Mouse (Mus musculus): ENCODE results near the gene Pak7. TPM values are rescaled to one million over a fixed set of nuclear protein-coding genes. Genes with fewer than 3 reads are reported as not detected.

Gene Pak7
- polyA plus RNA-seq, 1 experiment from 2014 or later, result not detected

GRCm38 (mm10) chr2:136231228-136231627, 156.5 kb downstream of the Pak7 start:
- Histone ChIP-seq H3K4me2 (ENCODE audit: low read depth, low read length) (no peak overlapping the region), H3K4me3 (ENCODE audit: low read depth, low read length) (no peak overlapping the region), H3K9ac (replicated peaks) (no peak overlapping the region), H3K36me3 (replicated peaks; ENCODE audit: insufficient read depth, low read length) (no peaks in the 10 kb centered on the region), H3K4me1 (ENCODE audit: insufficient read depth) (no peaks in the 10 kb centered on the region), H3K27me3 (ENCODE audit: insufficient read depth, low read length) (no peaks in the 10 kb centered on the region), H3K27ac (ENCODE audit: low read depth) (no peak overlapping the region), H3K9me3 (ENCODE audit: low read length) (no peaks in the 10 kb centered on the region)
- ATAC-seq (no peak), DNase-seq (no peak)
- 83% methylated on average over 8 of the region's 8 CpGs for WGBS (ENCODE audit: insufficient replicate concordance)
- TF ChIP-seq EP300 (IDR thresholded peaks at IDR 0.05; ENCODE audit: low read depth) (no peak), CTCF (IDR thresholded peaks at IDR 0.05; ENCODE audit: low read depth) (no peak)

- ATAC-seq (no peak), DNase-seq (no peak)
- Histone ChIP-seq H3K9ac (replicated peaks) (no peak overlapping the region), H3K4me3 (ENCODE audit: low read depth, low read length) (no peak overlapping the region), H3K4me2 (ENCODE audit: low read depth, low read length) (no peak overlapping the region), H3K36me3 (replicated peaks; ENCODE audit: insufficient read depth, low read length) (no peaks in the 10 kb centered on the region), H3K9me3 (ENCODE audit: low read length) (no peaks in the 10 kb centered on the region), H3K4me1 (ENCODE audit: insufficient read depth) (no peaks in the 10 kb centered on the region), H3K27me3 (ENCODE audit: insufficient read depth, low read length) (no peaks in the 10 kb centered on the region), H3K27ac (ENCODE audit: low read depth) (no peak overlapping the region)
- TF ChIP-seq CTCF (IDR thresholded peaks at IDR 0.05; ENCODE audit: low read depth) (no peak), EP300 (IDR thresholded peaks at IDR 0.05; ENCODE audit: low read depth) (no peak)
- WGBS (ENCODE audit: insufficient replicate concordance), result 57% methylated on average over 4 of the region's 4 CpGs
Measured at GRCm38 (mm10) chr2:136204034-136204433, 183.7 kb downstream of the Pak7 start.

- Histone ChIP-seq H3K9me3 (ENCODE audit: low read length) (no peaks in the 10 kb centered on the region), H3K27ac (ENCODE audit: low read depth) (no peak overlapping the region), H3K27me3 (ENCODE audit: insufficient read depth, low read length) (no peaks in the 10 kb centered on the region), H3K36me3 (replicated peaks; ENCODE audit: insufficient read depth, low read length) (no peaks in the 10 kb centered on the region), H3K4me3 (ENCODE audit: low read depth, low read length) (no peak overlapping the region), H3K4me1 (ENCODE audit: insufficient read depth) (no peaks in the 10 kb centered on the region), H3K4me2 (ENCODE audit: low read depth, low read length) (no peak overlapping the region), H3K9ac (replicated peaks) (no peak overlapping the region)
- ATAC-seq (no peak), DNase-seq (no peak)
- WGBS (ENCODE audit: insufficient replicate concordance), result 68% methylated on average over 3 of the region's 3 CpGs
- TF ChIP-seq CTCF (IDR thresholded peaks at IDR 0.05; ENCODE audit: low read depth) (no peak), EP300 (IDR thresholded peaks at IDR 0.05; ENCODE audit: low read depth) (no peak)
Measured at GRCm38 (mm10) chr2:136175030-136175429, 212.7 kb downstream of the Pak7 start.

GRCm38 (mm10) chr2:136150752-136151151, 237.0 kb downstream of the Pak7 start:
- Histone ChIP-seq H3K4me2 (ENCODE audit: low read depth, low read length) (no peak overlapping the region), H3K27me3 (ENCODE audit: insufficient read depth, low read length) (no peaks in the 10 kb centered on the region), H3K9me3 (ENCODE audit: low read length) (no peaks in the 10 kb centered on the region), H3K4me1 (ENCODE audit: insufficient read depth) (no peaks in the 10 kb centered on the region), H3K9ac (replicated peaks) (no peak overlapping the region), H3K36me3 (replicated peaks; ENCODE audit: insufficient read depth, low read length) (no peaks in the 10 kb centered on the region), H3K27ac (ENCODE audit: low read depth) (no peak overlapping the region), H3K4me3 (ENCODE audit: low read depth, low read length) (no peak overlapping the region)
- ATAC-seq, result no peak
- no peak for TF ChIP-seq CTCF (IDR thresholded peaks at IDR 0.05; ENCODE audit: low read depth)
- no peak for TF ChIP-seq EP300 (IDR thresholded peaks at IDR 0.05; ENCODE audit: low read depth)
- DNase-seq, result no peak
- WGBS (ENCODE audit: insufficient replicate concordance), result 72% methylated on average over 7 of the region's 7 CpGs

- peak; percentile 60 for TF ChIP-seq CTCF (IDR thresholded peaks at IDR 0.05; ENCODE audit: low read depth)
- TF ChIP-seq EP300 (IDR thresholded peaks at IDR 0.05; ENCODE audit: low read depth), result no peak
- DNase-seq, result no peak
- no peak overlapping the region for H3K27ac ChIP-seq (ENCODE audit: low read depth)
- H3K4me2 ChIP-seq (ENCODE audit: low read depth, low read length), result no peak overlapping the region
- no peak overlapping the region for H3K9ac ChIP-seq (replicated peaks)
- no peaks in the 10 kb centered on the region for H3K36me3 ChIP-seq (replicated peaks; ENCODE audit: insufficient read depth, low read length)
- H3K4me3 ChIP-seq (ENCODE audit: low read depth, low read length), result no peak overlapping the region
- ATAC-seq, result no peak
- no peaks in the 10 kb centered on the region for H3K4me1 ChIP-seq (ENCODE audit: insufficient read depth)
- 35% methylated on average over 4 of the region's 4 CpGs for WGBS (ENCODE audit: insufficient replicate concordance)
- no peaks in the 10 kb centered on the region for H3K27me3 ChIP-seq (ENCODE audit: insufficient read depth, low read length)
- no peaks in the 10 kb centered on the region for H3K9me3 ChIP-seq (ENCODE audit: low read length)
Measured at GRCm38 (mm10) chr2:136149530-136149929, 238.2 kb downstream of the Pak7 start.

GRCm38 (mm10) chr2:136148999-136149398, 238.8 kb downstream of the Pak7 start:
- Histone ChIP-seq H3K27ac (ENCODE audit: low read depth) (no peak overlapping the region), H3K4me3 (ENCODE audit: low read depth, low read length) (no peak overlapping the region), H3K4me2 (ENCODE audit: low read depth, low read length) (no peak overlapping the region), H3K9ac (replicated peaks) (no peak overlapping the region), H3K36me3 (replicated peaks; ENCODE audit: insufficient read depth, low read length) (no peaks in the 10 kb centered on the region), H3K4me1 (ENCODE audit: insufficient read depth) (no peaks in the 10 kb centered on the region), H3K9me3 (ENCODE audit: low read length) (no peaks in the 10 kb centered on the region), H3K27me3 (ENCODE audit: insufficient read depth, low read length) (no peaks in the 10 kb centered on the region)
- ATAC-seq (peak; percentile 62), DNase-seq (peak; percentile 79)
- 5% methylated on average over 6 of the region's 6 CpGs for WGBS (ENCODE audit: insufficient replicate concordance)
- TF ChIP-seq EP300 (IDR thresholded peaks at IDR 0.05; ENCODE audit: low read depth), result no peak
- peak; percentile 93 for TF ChIP-seq CTCF (IDR thresholded peaks at IDR 0.05; ENCODE audit: low read depth)

- TF ChIP-seq EP300 (IDR thresholded peaks at IDR 0.05; ENCODE audit: low read depth) (no peak), CTCF (IDR thresholded peaks at IDR 0.05; ENCODE audit: low read depth) (no peak)
- Histone ChIP-seq H3K4me1 (ENCODE audit: insufficient read depth) (no peaks in the 10 kb centered on the region), H3K36me3 (replicated peaks; ENCODE audit: insufficient read depth, low read length) (no peaks in the 10 kb centered on the region), H3K9me3 (ENCODE audit: low read length) (no peaks in the 10 kb centered on the region), H3K4me2 (ENCODE audit: low read depth, low read length) (no peak overlapping the region), H3K9ac (replicated peaks) (no peak overlapping the region), H3K27me3 (ENCODE audit: insufficient read depth, low read length) (no peaks in the 10 kb centered on the region), H3K4me3 (ENCODE audit: low read depth, low read length) (no peak overlapping the region), H3K27ac (ENCODE audit: low read depth) (no peak overlapping the region)
- ATAC-seq, result no peak
- WGBS (ENCODE audit: insufficient replicate concordance), result 46% methylated on average over 2 of the region's 2 CpGs
- DNase-seq, result no peak
Measured at GRCm38 (mm10) chr2:136140807-136141206, 247.0 kb downstream of the Pak7 start.
